Mouse (Mus musculus) stomach, postnatal 0 days (tissue): ENCODE data around the gene 4930502E18Rik. TPM values are rescaled to one million over a fixed set of nuclear protein-coding genes. Genes with fewer than 3 reads are reported as not detected.

Source experiments
- ATAC-seq: fragments of 200-750 bp; cut with Nextera tagmentation; 2 replicates; pipeline ENCODE4 v1.8.0; 2017; ENCODE audit not compliant: low FRiP score, low TSS enrichment
- DNase-seq: peaks from one replicate; pipeline ENCODE4 v3.0.0-alpha.2; 2016; ENCODE audit warnings: low spot score
- H3K27ac ChIP-seq: fragments of 300-500 bp; sonication (generic); replicated peaks from 2 replicates; pipeline ENCODE4 v1.5.1; 2014; ENCODE audit warnings: mild to moderate bottlenecking, control low read depth
- H3K27me3 ChIP-seq: fragments of 300-500 bp; sonication (generic); 2 replicates; pipeline ENCODE4 v1.6.1; 2014; ENCODE audit warnings: low read length; ENCODE audit not compliant: control insufficient read depth, insufficient read depth
- H3K36me3 ChIP-seq: fragments of 300-500 bp; sonication (generic); 2 replicates; pipeline ENCODE4 v1.6.1; 2014; ENCODE audit warnings: low read length, mixed read lengths; ENCODE audit not compliant: control insufficient read depth, insufficient read depth
- H3K4me1 ChIP-seq: fragments of 300-500 bp; sonication (generic); replicated peaks from 2 replicates; pipeline ENCODE4 v1.6.1; 2014; ENCODE audit warnings: antibody characterized with exemption; ENCODE audit not compliant: control insufficient read depth, insufficient read depth
- H3K4me2 ChIP-seq: fragments of 300-500 bp; sonication (generic); replicated peaks from 2 replicates; pipeline ENCODE4 v1.6.1; 2014; ENCODE audit warnings: low read depth, mild to moderate bottlenecking, control low read depth, moderate library complexity
- H3K4me3 ChIP-seq: fragments of 300-500 bp; sonication (generic); 2 replicates; pipeline ENCODE4 v1.5.1; 2014; ENCODE audit warnings: low read depth, low read length, control low read depth
- H3K9ac ChIP-seq: fragments of 300-500 bp; sonication (generic); 2 replicates; pipeline ENCODE4 v1.6.1; 2014; ENCODE audit warnings: mild to moderate bottlenecking, low read length, control low read depth, mixed read lengths
- H3K9me3 ChIP-seq: fragments of 300-500 bp; sonication (generic); 2 replicates; pipeline ENCODE4 v1.6.1; 2016; ENCODE audit warnings: low read length; ENCODE audit not compliant: control insufficient read depth
- CTCF ChIP-seq: IDR thresholded peaks from 2 replicates; pipeline ENCODE4 v1.5.1; 2016; ENCODE audit warnings: antibody characterized with exemption, low read depth, mild to moderate bottlenecking, moderate library complexity
- EP300 ChIP-seq: optimal IDR thresholded peaks from 2 replicates; pipeline ENCODE3; 2016; ENCODE audit warnings: antibody characterized with exemption
- WGBS: fragments of 180-500 bp; shearing (Covaris S2); extraction: QIAGEN DNeasy Blood & Tissue Kit; methylation state at CpG from one replicate; pipeline ENCODE4 v1.1.7; 2014; 5-methylcytosine and 5-hydroxymethylcytosine counted together
- polyA plus RNA-seq: library from polyadenylated mRNA; unstranded; fragments of >200 nt; fragmentation: Nextera tagmentation; extraction: Ambion mirVana; gene quantifications from 2 replicates; pipeline ENCODE4 v1.2.1, GENCODE M21; 2015

Gene 4930502E18Rik
- polyA plus RNA-seq, 1 experiment from 2014 or later = 0.08 TPM

GRCm38 (mm10) chrX:53694008-53694777 is 30.4 kb upstream of the 4930502E18Rik start:
- Histone ChIP-seq H3K9me3 (no peaks in the 10 kb centered on the region), H3K36me3 (no peaks in the 10 kb centered on the region), H3K4me1 (no peaks in the 10 kb centered on the region), H3K4me2 (no peak overlapping the region), H3K4me3 (no peak overlapping the region), H3K27ac (no peak overlapping the region), H3K9ac (no peak overlapping the region), H3K27me3 (no peaks in the 10 kb centered on the region)
- WGBS = 69% methylated on average over 9 of the region's 9 CpGs
- ATAC-seq = peak; percentile 88
- no peak for TF ChIP-seq CTCF
- TF ChIP-seq EP300 = no peak
- peak; percentile 19 for DNase-seq

GRCm38 (mm10) chrX:53699225-53699624 is 25.4 kb upstream of the 4930502E18Rik start:
- no peaks in the 10 kb centered on the region for H3K27me3 ChIP-seq
- no peak for ATAC-seq
- WGBS = 74% methylated on average over 2 of the region's 2 CpGs

GRCm38 (mm10) chrX:53702673-53703072 is 22.0 kb upstream of the 4930502E18Rik start:
- TF ChIP-seq EP300 (no peak), CTCF (no peak)
- 77% methylated on average over 3 of the region's 3 CpGs for WGBS
- ATAC-seq = no peak

More at GRCm38 (mm10) chrX:53699225-53699624, 25.4 kb upstream of the 4930502E18Rik start:
- no peak overlapping the region for H3K27ac ChIP-seq
- DNase-seq = no peak
- no peaks in the 10 kb centered on the region for H3K4me1 ChIP-seq
- H3K4me2 ChIP-seq = no peak overlapping the region
- H3K36me3 ChIP-seq = no peaks in the 10 kb centered on the region
- H3K9ac ChIP-seq = no peak overlapping the region
- no peaks in the 10 kb centered on the region for H3K9me3 ChIP-seq
- no peak overlapping the region for H3K4me3 ChIP-seq
- TF ChIP-seq CTCF = no peak
- TF ChIP-seq EP300 = no peak

DNA sequence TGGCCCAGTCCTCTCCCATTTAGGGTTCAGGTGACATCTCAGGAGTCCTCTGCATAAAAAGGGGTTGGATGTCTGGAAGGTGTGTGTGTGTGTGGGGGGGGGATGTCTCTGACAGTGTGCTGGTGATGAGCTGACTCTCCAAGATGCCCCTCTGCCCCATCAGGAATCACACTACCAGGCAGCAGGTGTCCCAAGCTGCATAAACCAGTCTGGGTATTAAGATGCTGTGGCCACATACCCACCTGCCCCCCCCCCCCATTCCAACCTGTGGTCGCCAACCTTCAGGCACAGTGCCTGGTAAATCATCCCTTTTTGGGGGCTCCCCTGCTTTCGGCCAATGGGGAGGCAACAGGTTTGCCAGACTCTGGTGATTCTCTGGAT is 8.7 kb upstream of the 4930502E18Rik start:
- no peak for ATAC-seq
- H3K4me1 ChIP-seq = no peaks in the 10 kb centered on the region
- WGBS = 79% methylated on average over 2 of the region's 2 CpGs
- no peak for DNase-seq
- H3K9ac ChIP-seq = no peak overlapping the region
- no peaks in the 10 kb centered on the region for H3K27me3 ChIP-seq
- no peaks in the 10 kb centered on the region for H3K9me3 ChIP-seq
- no peaks in the 10 kb centered on the region for H3K36me3 ChIP-seq
- H3K4me3 ChIP-seq = no peak overlapping the region
- TF ChIP-seq EP300 (no peak), CTCF (no peak)
- H3K4me2 ChIP-seq = no peak overlapping the region; the same call in 1 of the 2 replicates
- no peak overlapping the region for H3K27ac ChIP-seq

More at GRCm38 (mm10) chrX:53702673-53703072, 22.0 kb upstream of the 4930502E18Rik start:
- H3K27me3 ChIP-seq = no peaks in the 10 kb centered on the region
- H3K27ac ChIP-seq = no peak overlapping the region
- no peak overlapping the region for H3K9ac ChIP-seq
- H3K4me2 ChIP-seq = no peak overlapping the region
- H3K36me3 ChIP-seq = no peaks in the 10 kb centered on the region
- no peak for DNase-seq
- H3K9me3 ChIP-seq = no peaks in the 10 kb centered on the region
- H3K4me1 ChIP-seq = no peaks in the 10 kb centered on the region
- H3K4me3 ChIP-seq = no peak overlapping the region

DNA sequence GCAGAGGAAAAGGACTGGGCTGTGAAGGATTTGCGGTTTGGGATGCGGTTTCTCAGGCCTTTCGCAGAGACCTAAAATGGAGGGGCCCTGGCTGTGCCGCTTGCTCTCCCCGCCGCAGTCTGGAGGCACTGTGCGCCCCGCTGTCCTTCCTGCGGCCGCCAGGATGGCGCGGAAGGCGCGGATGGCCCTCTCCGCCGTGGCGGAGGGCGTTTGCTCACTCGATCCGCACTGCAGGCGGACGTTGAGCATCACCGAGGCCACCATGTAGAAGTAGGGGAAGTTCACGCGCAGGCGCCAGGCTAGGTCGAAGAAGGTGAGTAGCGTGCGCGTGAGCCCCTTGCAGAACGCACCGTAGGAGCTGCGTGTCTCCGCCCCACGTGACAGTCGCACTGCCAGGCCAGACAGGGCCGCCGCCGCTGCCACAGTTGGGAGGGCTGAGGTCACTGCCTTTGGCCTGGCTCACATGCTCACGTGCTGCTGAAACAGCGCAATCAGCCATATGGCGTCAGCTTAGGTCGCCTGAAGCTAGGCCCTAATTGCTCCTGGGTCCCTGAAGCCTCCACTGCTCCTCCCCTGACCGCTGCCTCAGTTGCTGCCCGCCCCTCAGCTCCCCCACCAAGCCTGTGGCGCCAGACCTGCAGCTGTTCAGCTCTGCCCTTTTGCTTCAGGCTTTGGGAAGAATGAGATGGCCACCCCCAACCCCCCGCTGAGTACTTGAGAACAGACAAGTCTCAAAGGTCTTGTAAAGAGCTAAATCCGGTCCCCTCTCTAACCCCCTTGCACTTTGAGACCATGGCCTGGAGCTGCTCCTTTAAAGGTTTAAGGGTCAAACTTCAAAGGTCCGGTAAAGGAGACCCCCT is 8.1 kb upstream of the 4930502E18Rik start:
- Histone ChIP-seq H3K36me3 (no peaks in the 10 kb centered on the region), H3K4me3 (peak overlapping the region; percentile 15; the same call in 1 of the 2 replicates), H3K9ac (peak overlapping the region; percentile 13; the same call in 1 of the 2 replicates), H3K4me2 (peak overlapping the region; percentile 47), H3K4me1 (no peaks in the 10 kb centered on the region), H3K27me3 (no peaks in the 10 kb centered on the region), H3K27ac (no peak overlapping the region), H3K9me3 (no peaks in the 10 kb centered on the region)
- peak; percentile 22 for DNase-seq
- 20% methylated on average over 38 of the region's 49 CpGs for WGBS
- ATAC-seq = peak; percentile 47; the same call in 1 of the 2 replicates
- TF ChIP-seq EP300 (no peak), CTCF (no peak)
